Mouse (Mus musculus): Measurements from ENCODE around the gene Bcl11b. TPM values are rescaled to one million over a fixed set of nuclear protein-coding genes. Genes with fewer than 3 reads are reported as not detected.
A peak's percentile ranks its signal among the peaks of the same experiment; 100 is the strongest.

Bcl11b gene
- total and polyA plus RNA-seq, 2 experiments from 2014 or later = 12.0 to 30.0 TPM

DNA sequence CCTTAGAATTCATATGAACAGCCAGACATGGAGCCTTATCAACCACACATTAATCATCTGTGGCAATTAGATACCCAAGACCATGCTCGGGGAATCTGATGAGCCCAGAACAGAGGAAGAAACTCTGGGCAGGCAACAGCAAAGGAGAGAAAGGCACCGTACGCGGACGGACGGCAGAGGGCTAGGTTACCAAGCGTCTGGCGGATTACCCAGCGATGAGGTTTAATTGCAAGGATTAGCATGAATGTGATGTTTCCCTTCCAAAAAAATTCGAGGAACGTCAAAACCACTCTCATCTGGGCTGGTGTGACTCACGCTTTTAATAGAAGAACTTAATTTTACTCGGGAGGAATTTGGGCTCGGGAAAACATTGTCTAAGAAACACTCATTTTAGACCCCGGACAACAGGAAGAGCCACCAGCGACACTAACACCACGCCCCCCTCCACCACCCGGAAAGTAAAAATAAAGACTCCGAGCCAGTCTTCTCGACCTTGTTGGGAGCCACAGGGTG, 52.7 kb downstream of the Bcl11b start:
- no peaks in the 10 kb centered on the region for H3K9me3 ChIP-seq (ENCODE audit: low read length)
- H3K27ac ChIP-seq = no peak overlapping the region
- H3K27me3 ChIP-seq (ENCODE audit: insufficient read depth, low read length) = no peaks in the 10 kb centered on the region
- no peak overlapping the region for H3K9ac ChIP-seq (replicated peaks; ENCODE audit: low read length)
- peak; percentile 27; the same call in 1 of the 2 replicates for TF ChIP-seq CTCF (IDR thresholded peaks at IDR 0.05; ENCODE audit: low read depth)
- WGBS = 44% methylated on average over 20 of the region's 20 CpGs
- H3K4me1 ChIP-seq (ENCODE audit: insufficient read depth, low read length) = peaks cover 18% of the 10 kb centered on the region
- ATAC-seq = no peak
- DNase-seq (ENCODE audit: low spot score) = no peak
- H3K36me3 ChIP-seq (ENCODE audit: insufficient read depth, low read length) = no peaks in the 10 kb centered on the region
- H3K4me3 ChIP-seq (ENCODE audit: low read length) = no peak overlapping the region
- no peak overlapping the region for H3K4me2 ChIP-seq (ENCODE audit: low read depth, low read length)

DNA sequence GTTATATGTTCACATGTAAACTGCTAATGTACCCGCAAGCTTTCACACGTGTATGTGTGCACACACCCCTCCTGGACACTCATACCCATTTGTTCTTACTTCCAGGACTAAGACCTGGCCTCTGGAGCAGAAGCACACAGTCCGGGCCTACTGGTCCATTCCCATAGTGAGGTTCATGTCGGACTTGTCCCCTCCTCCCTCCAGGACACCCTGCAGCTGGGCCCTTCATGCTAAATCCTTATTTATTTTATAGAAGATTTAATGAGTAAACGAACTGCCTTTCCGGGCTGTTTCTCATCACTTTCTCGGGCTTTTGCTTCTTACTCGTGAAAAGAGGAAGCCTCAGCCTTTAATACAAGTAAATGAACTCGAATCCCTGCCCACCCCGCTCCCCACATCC, 54.0 kb downstream of the Bcl11b start:
- no peaks in the 10 kb centered on the region for H3K36me3 ChIP-seq (ENCODE audit: insufficient read depth, low read length)
- H3K27ac ChIP-seq = no peak overlapping the region
- H3K27me3 ChIP-seq (ENCODE audit: insufficient read depth, low read length) = no peaks in the 10 kb centered on the region
- H3K9ac ChIP-seq (replicated peaks; ENCODE audit: low read length) = no peak overlapping the region
- DNase-seq (ENCODE audit: low spot score) (no peak), ATAC-seq (no peak)
- no peak for TF ChIP-seq CTCF (IDR thresholded peaks at IDR 0.05; ENCODE audit: low read depth)
- H3K9me3 ChIP-seq (ENCODE audit: low read length) = no peaks in the 10 kb centered on the region
- H3K4me2 ChIP-seq (ENCODE audit: low read depth, low read length) = no peak overlapping the region
- WGBS = 84% methylated on average over 10 of the region's 10 CpGs
- no peak overlapping the region for H3K4me3 ChIP-seq (ENCODE audit: low read length)
- H3K4me1 ChIP-seq (ENCODE audit: insufficient read depth, low read length) = peaks cover 18% of the 10 kb centered on the region

DNA sequence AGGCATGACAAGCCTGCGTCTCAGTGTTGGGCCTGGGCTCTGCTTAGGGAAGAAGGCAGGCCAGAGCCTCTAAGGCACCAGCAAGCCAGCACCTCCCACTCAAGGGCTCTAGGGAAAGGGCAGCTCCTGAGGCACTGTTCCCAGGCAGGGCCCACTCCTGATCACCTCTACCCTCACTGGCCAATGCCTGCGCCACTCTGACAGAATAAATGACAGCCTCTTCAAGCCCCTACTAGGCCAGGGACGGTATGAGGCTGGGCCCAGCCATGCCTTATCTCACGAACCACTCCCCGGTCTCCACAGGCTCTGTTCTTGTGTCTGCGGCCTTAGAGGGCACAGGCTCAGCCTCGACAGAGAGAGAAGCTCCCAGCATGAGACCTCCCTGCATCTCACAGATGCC, 61.3 kb downstream of the Bcl11b start:
- 66% methylated on average over 7 of the region's 7 CpGs for WGBS
- no peak for DNase-seq (ENCODE audit: low spot score)
- no peaks in the 10 kb centered on the region for H3K36me3 ChIP-seq (ENCODE audit: insufficient read depth, low read length)
- no peak overlapping the region for H3K9ac ChIP-seq (replicated peaks; ENCODE audit: low read length)
- no peak overlapping the region for H3K4me3 ChIP-seq (ENCODE audit: low read length)
- no peak overlapping the region for H3K27ac ChIP-seq
- H3K4me2 ChIP-seq (ENCODE audit: low read depth, low read length) = no peak overlapping the region
- H3K9me3 ChIP-seq (ENCODE audit: low read length) = no peaks in the 10 kb centered on the region
- TF ChIP-seq CTCF (IDR thresholded peaks at IDR 0.05; ENCODE audit: low read depth) = no peak
- no peaks in the 10 kb centered on the region for H3K27me3 ChIP-seq (ENCODE audit: insufficient read depth, low read length)
- no peaks in the 10 kb centered on the region for H3K4me1 ChIP-seq (ENCODE audit: insufficient read depth, low read length)
- no peak for ATAC-seq

DNA sequence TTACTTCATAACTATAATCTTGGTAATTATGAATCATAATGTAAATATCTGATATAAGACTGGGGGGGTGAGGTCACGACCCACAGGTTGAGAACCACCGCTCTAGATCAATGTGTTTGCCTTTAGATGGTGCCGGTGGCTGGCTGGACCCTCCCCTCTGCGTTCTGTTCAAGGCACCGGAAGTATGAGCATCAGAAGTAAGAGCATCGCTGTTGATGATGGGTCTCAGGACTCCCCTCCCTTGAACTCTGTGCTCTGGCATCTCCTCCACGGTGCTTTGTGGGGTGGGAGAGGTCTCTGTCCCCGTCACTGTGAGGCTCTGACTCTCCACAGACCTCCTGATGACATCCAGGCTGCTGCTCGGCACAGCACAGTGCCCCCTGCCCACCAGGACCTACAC, 62.6 kb downstream of the Bcl11b start:
- no peak for ATAC-seq
- H3K27me3 ChIP-seq (ENCODE audit: insufficient read depth, low read length) = no peaks in the 10 kb centered on the region
- H3K27ac ChIP-seq = no peak overlapping the region
- no peaks in the 10 kb centered on the region for H3K36me3 ChIP-seq (ENCODE audit: insufficient read depth, low read length)
- WGBS = 85% methylated on average over 9 of the region's 9 CpGs
- no peaks in the 10 kb centered on the region for H3K9me3 ChIP-seq (ENCODE audit: low read length)
- H3K9ac ChIP-seq (replicated peaks; ENCODE audit: low read length) = no peak overlapping the region
- TF ChIP-seq CTCF (IDR thresholded peaks at IDR 0.05; ENCODE audit: low read depth) = no peak
- DNase-seq (ENCODE audit: low spot score) = no peak
- H3K4me1 ChIP-seq (ENCODE audit: insufficient read depth, low read length) = no peaks in the 10 kb centered on the region
- H3K4me3 ChIP-seq (ENCODE audit: low read length) = no peak overlapping the region
- no peak overlapping the region for H3K4me2 ChIP-seq (ENCODE audit: low read depth, low read length)

DNA sequence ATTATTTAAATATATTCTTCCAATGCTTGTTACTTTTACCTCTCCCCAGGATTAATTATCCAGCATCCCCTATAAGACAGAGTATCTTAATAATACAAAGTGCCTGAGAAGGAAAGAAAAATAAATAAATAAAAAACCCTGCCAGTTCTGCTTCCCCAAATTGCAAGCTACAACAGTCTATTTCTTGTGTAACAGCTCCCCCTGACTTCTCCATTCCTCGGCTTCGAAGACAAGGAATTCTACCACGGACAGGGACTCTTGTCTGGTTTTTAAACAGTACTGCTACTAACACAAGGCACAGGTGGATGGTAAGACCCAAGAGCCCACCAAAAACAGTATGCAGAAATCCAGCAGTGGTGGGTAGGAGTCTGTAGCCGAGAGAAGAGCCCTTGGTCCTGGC, 64.2 kb downstream of the Bcl11b start:
- ATAC-seq (no peak), DNase-seq (ENCODE audit: low spot score) (peak; percentile 73)
- Histone ChIP-seq H3K9me3 (ENCODE audit: low read length) (no peaks in the 10 kb centered on the region), H3K36me3 (ENCODE audit: insufficient read depth, low read length) (no peaks in the 10 kb centered on the region), H3K4me3 (ENCODE audit: low read length) (no peak overlapping the region), H3K4me1 (ENCODE audit: insufficient read depth, low read length) (peaks cover 4% of the 10 kb centered on the region), H3K27ac (no peak overlapping the region), H3K4me2 (ENCODE audit: low read depth, low read length) (no peak overlapping the region), H3K9ac (replicated peaks; ENCODE audit: low read length) (no peak overlapping the region), H3K27me3 (ENCODE audit: insufficient read depth, low read length) (no peaks in the 10 kb centered on the region)
- peak; percentile 58 for TF ChIP-seq CTCF (IDR thresholded peaks at IDR 0.05; ENCODE audit: low read depth)
- 49% methylated on average over 4 of the region's 4 CpGs for WGBS

DNA sequence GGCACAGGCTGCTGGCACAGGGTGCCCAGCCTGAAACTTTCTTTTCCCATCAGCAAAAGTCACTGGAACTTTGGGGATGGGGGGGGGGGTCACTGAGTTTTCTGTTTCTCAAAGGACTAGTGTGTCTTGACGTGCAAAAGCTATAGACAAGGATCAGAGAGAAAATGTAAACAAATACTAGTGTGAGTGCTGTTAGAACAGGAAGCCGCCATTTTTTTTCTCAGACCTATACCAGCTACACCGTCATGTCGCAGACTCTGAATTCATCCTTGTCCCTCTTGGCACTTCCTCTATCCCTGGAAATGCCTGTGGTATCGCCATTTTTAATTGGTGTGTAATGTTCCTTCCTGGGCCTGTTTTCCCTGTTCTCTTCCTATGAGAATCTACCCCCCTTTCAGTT, 66.4 kb downstream of the Bcl11b start:
- Histone ChIP-seq H3K9me3 (ENCODE audit: low read length) (no peaks in the 10 kb centered on the region), H3K4me1 (ENCODE audit: insufficient read depth, low read length) (peaks cover 4% of the 10 kb centered on the region)

DNA sequence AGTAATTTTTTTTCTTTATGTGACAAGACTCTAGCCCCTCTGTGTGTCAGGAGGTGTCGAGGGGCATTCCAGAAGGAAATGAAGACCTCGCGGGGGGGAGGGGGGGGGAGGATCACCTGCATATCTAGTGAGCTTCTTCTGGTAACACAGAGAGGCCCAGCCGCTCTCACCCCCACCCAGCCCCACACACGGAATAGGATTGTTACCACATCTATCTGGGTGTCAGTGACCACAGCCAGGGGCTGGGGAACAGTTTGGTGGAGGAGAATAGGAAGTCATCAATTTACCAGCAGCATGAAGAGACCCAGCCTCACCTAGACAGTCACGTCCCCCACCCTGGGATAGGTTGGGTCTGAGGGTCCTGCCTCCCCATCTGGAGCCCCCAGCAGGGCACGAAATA, 67.0 kb downstream of the Bcl11b start:
- Histone ChIP-seq H3K27me3 (ENCODE audit: insufficient read depth, low read length) (no peaks in the 10 kb centered on the region), H3K9me3 (ENCODE audit: low read length) (no peaks in the 10 kb centered on the region), H3K27ac (no peak overlapping the region), H3K36me3 (ENCODE audit: insufficient read depth, low read length) (no peaks in the 10 kb centered on the region), H3K9ac (replicated peaks; ENCODE audit: low read length) (no peak overlapping the region), H3K4me1 (ENCODE audit: insufficient read depth, low read length) (peaks cover 4% of the 10 kb centered on the region), H3K4me2 (ENCODE audit: low read depth, low read length) (no peak overlapping the region), H3K4me3 (ENCODE audit: low read length) (no peak overlapping the region)
- WGBS = 80% methylated on average over 7 of the region's 7 CpGs
- DNase-seq (ENCODE audit: low spot score) (no peak), ATAC-seq (no peak)
- no peak for TF ChIP-seq CTCF (IDR thresholded peaks at IDR 0.05; ENCODE audit: low read depth)

More for the DNA sequence above, 66.4 kb downstream of the Bcl11b start:
- no peak for TF ChIP-seq CTCF (IDR thresholded peaks at IDR 0.05; ENCODE audit: low read depth)
- 72% methylated on average over 5 of the region's 5 CpGs for WGBS
- no peak for ATAC-seq
- no peak overlapping the region for H3K4me3 ChIP-seq (ENCODE audit: low read length)
- no peak overlapping the region for H3K4me2 ChIP-seq (ENCODE audit: low read depth, low read length)
- DNase-seq (ENCODE audit: low spot score) = no peak
- no peak overlapping the region for H3K27ac ChIP-seq
- H3K36me3 ChIP-seq (ENCODE audit: insufficient read depth, low read length) = no peaks in the 10 kb centered on the region
- no peaks in the 10 kb centered on the region for H3K27me3 ChIP-seq (ENCODE audit: insufficient read depth, low read length)
- H3K9ac ChIP-seq (replicated peaks; ENCODE audit: low read length) = no peak overlapping the region
